Mouse (Mus musculus) stomach, embryonic 14.5 days (tissue): ENCODE data around the gene Rassf5. TPM values are rescaled to one million over a fixed set of nuclear protein-coding genes. Genes with fewer than 3 reads are reported as not detected.

ENCODE experiments used
- ATAC-seq: fragments of 200-750 bp; cut with Nextera tagmentation; 2 replicates; pipeline ENCODE4 v1.8.0; 2017; ENCODE audit warnings: low read depth, moderate TSS enrichment; ENCODE audit not compliant: insufficient number of reproducible peaks, insufficient read depth, low FRiP score
- H3K27ac ChIP-seq: fragments of 300-500 bp; sonication (generic); 2 replicates; pipeline ENCODE4 v1.5.1; 2014; ENCODE audit warnings: mild to moderate bottlenecking, low read length, moderate library complexity, mixed read lengths
- H3K27me3 ChIP-seq: fragments of 300-500 bp; sonication (generic); 2 replicates; pipeline ENCODE4 v1.6.1; 2014; ENCODE audit warnings: low read length, control low read depth, mixed read lengths; ENCODE audit not compliant: control insufficient read depth, insufficient read depth
- H3K36me3 ChIP-seq: fragments of 300-500 bp; sonication (generic); 2 replicates; pipeline ENCODE4 v1.6.1; 2014; ENCODE audit warnings: mild to moderate bottlenecking, control low read depth, low read length, moderate library complexity, mixed read lengths; ENCODE audit not compliant: control insufficient read depth, insufficient read depth
- H3K4me1 ChIP-seq: fragments of 300-500 bp; sonication (generic); 2 replicates; pipeline ENCODE4 v1.6.1; 2014; ENCODE audit warnings: low read length, control low read depth, mixed read lengths; ENCODE audit not compliant: control insufficient read depth, insufficient read depth
- H3K4me2 ChIP-seq: fragments of 300-500 bp; sonication (generic); replicated peaks from 2 replicates; pipeline ENCODE4 v1.6.1; 2014; ENCODE audit warnings: low read depth, low read length, control low read depth
- H3K4me3 ChIP-seq: fragments of 300-500 bp; sonication (generic); 2 replicates; pipeline ENCODE4 v1.5.1; 2014; ENCODE audit warnings: low read depth, low read length, control low read depth
- H3K9ac ChIP-seq: fragments of 300-500 bp; sonication (generic); replicated peaks from 2 replicates; pipeline ENCODE4 v1.6.1; 2014; ENCODE audit warnings: low read depth, mild to moderate bottlenecking, control low read depth, low read length, moderate library complexity, mixed read lengths
- H3K9me3 ChIP-seq: fragments of 300-500 bp; sonication (generic); 2 replicates; pipeline ENCODE4 v1.6.1; 2016; ENCODE audit warnings: low read depth, low read length, control low read depth; ENCODE audit not compliant: control insufficient read depth
- WGBS: fragments of 180-500 bp; shearing (Covaris S2); extraction: QIAGEN DNeasy Blood & Tissue Kit; methylation state at CpG from one replicate; pipeline ENCODE4 v1.1.7; 2014; 5-methylcytosine and 5-hydroxymethylcytosine counted together
- polyA plus RNA-seq: library from polyadenylated mRNA; unstranded; fragments of >200 nt; fragmentation: Nextera tagmentation; extraction: Ambion mirVana; gene quantifications from 2 replicates; pipeline ENCODE4 v1.2.1, GENCODE M21; 2014

The Rassf5 gene
- polyA plus RNA-seq: 3.6 and 3.8 TPM in 2 replicates

- Histone ChIP-seq H3K4me3 (peak within 1 kb of the TSS; percentile 71), H3K36me3 (no peaks in the 10 kb centered on the region), H3K4me2 (peak within 1 kb of the TSS; percentile 96), H3K9me3 (no peaks in the 10 kb centered on the region), H3K27me3 (peaks cover 3% of the 10 kb centered on the region; the same call in 1 of the 2 replicates), H3K27ac (0 out of 2 replicates have a peak within 1 kb of the TSS, but pooled peaks have one; percentile 15), H3K9ac (peak within 1 kb of the TSS; percentile 61), H3K4me1 (peaks cover 21% of the 10 kb centered on the region)
- WGBS: under 1% methylated on average over 60 of the region's 60 CpGs
- peak; percentile 66 for ATAC-seq
These were observed at the start of gene Rassf5 for GRCm38 (mm10) chr1:131245089-131245856. Rassf5 (minus strand) TSS chr1:131245258.

DNA sequence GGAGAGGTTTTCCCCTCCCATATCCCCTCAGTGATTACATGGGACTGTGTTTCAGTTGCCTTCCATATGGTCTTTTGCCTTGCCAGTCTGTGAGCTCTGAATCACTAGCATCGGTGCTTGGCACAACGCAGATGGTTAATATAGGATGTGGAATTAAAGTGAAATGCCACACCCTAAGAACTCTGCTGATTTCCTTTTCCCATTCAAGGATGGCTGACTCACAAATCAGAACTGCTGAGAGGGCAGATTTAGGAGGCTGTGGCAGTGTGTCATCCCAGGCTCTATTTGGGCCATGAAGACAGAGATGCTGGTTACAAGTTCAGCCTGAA is 48.8 kb upstream of the Rassf5 start:
- Histone ChIP-seq H3K4me3 (no peak overlapping the region), H3K9me3 (no peaks in the 10 kb centered on the region), H3K9ac (no peak overlapping the region), H3K4me1 (no peaks in the 10 kb centered on the region), H3K27me3 (no peaks in the 10 kb centered on the region), H3K36me3 (peaks cover 17% of the 10 kb centered on the region), H3K27ac (no peak overlapping the region), H3K4me2 (no peak overlapping the region)
- WGBS: 97% methylated on average over 2 of the region's 2 CpGs
- ATAC-seq: no peak

DNA sequence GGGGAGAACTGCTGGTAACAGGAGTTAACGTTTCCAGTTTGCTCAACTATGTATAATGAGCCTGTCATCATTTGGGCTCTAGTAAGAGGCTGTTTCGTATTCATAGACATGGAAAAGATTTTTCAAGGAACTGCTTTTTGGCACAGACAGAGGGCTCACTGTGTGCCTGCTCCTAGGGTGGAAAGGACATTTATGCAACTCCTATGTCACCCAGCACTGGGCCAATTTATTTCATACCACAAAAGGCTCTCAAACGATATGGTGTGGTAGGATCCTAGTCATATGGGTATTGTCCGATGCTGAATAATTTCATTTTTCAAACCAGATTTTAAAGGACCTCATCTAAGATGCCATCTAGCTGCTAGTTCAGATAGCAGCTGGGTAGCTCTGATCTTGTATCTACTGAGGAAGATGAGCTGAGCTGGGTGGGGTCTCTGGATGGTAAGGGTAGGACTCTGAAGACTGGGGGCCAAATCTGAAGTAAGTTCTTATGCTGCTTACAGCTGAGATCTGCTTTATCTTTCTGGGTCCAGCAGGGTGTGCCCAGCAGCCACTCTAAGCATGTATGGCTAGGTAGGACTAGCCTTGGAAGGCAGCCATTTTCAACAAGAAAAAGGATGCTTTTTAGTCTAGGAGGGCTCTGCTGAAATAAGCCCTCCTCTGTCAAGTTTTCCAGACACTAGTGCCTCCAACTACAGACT is 48.3 kb upstream of the Rassf5 start:
- ATAC-seq: no peak
- no peak overlapping the region for H3K4me2 ChIP-seq
- H3K9ac ChIP-seq: no peak overlapping the region
- no peak overlapping the region for H3K27ac ChIP-seq
- H3K9me3 ChIP-seq: no peaks in the 10 kb centered on the region
- 87% methylated on average over 4 of the region's 4 CpGs for WGBS
- H3K4me1 ChIP-seq: no peaks in the 10 kb centered on the region
- H3K36me3 ChIP-seq: peaks cover 18% of the 10 kb centered on the region
- no peaks in the 10 kb centered on the region for H3K27me3 ChIP-seq
- no peak overlapping the region for H3K4me3 ChIP-seq

DNA sequence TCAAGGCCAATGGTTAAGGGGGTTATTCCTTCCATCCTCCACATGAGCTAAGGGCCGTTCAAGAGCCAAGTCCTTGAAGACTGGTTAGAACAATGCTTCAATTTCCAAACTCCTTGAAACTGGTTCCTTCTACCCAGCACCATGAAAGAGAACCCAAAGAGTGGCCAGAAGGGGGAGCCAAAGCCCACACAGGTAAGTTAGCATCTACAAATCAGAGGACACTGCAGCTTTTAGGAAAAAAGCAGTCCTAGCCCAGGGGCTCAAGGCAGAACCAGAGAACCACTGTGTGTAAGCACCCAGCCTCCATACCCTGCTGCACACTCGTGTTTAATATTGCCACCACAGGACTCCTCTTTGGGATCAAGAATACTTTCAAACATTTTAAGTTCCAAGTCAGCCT is 45.6 kb upstream of the Rassf5 start:
- H3K27ac ChIP-seq: no peak overlapping the region
- no peak overlapping the region for H3K9ac ChIP-seq
- H3K9me3 ChIP-seq: no peaks in the 10 kb centered on the region
- no peaks in the 10 kb centered on the region for H3K4me1 ChIP-seq
- H3K4me3 ChIP-seq: no peak overlapping the region
- H3K4me2 ChIP-seq: no peak overlapping the region
- no peaks in the 10 kb centered on the region for H3K27me3 ChIP-seq
- WGBS: 40% methylated on average over 2 of the region's 2 CpGs
- peaks cover 15% of the 10 kb centered on the region for H3K36me3 ChIP-seq
- ATAC-seq: no peak

DNA sequence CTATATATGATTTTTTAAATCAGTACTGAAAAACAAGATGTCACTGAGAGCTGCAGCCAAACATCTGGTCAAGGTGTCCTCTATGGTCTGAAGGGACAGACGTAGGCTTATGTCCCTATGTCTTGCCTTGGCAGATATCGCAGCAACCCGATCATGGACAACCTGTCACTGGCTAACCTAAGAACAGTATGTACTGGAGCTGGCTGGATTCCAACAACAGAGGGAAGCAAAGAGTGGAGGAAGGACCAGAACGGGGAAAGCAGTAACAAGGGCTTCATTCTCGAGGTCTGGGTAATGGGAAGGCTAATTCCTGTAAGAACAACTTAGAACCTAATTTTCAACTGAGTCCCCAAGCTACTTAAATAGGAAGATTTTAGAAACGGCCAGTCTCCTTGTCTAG is 43.9 kb upstream of the Rassf5 start:
- Histone ChIP-seq H3K4me1 (no peaks in the 10 kb centered on the region), H3K36me3 (peaks cover 7% of the 10 kb centered on the region), H3K27ac (no peak overlapping the region), H3K9me3 (no peaks in the 10 kb centered on the region), H3K9ac (no peak overlapping the region), H3K27me3 (no peaks in the 10 kb centered on the region), H3K4me3 (no peak overlapping the region), H3K4me2 (no peak overlapping the region)
- no peak for ATAC-seq
- WGBS: 84% methylated on average over 6 of the region's 6 CpGs

- Histone ChIP-seq H3K4me2 (no peak overlapping the region), H3K9ac (no peak overlapping the region), H3K4me3 (no peak overlapping the region), H3K27ac (no peak overlapping the region), H3K27me3 (no peaks in the 10 kb centered on the region), H3K4me1 (no peaks in the 10 kb centered on the region), H3K36me3 (peaks cover 7% of the 10 kb centered on the region), H3K9me3 (no peaks in the 10 kb centered on the region)
- 67% methylated on average over 2 of the region's 2 CpGs for WGBS
- ATAC-seq: no peak
These were observed 42.2 kb upstream of the Rassf5 start for GRCm38 (mm10) chr1:131287267-131287666.

DNA sequence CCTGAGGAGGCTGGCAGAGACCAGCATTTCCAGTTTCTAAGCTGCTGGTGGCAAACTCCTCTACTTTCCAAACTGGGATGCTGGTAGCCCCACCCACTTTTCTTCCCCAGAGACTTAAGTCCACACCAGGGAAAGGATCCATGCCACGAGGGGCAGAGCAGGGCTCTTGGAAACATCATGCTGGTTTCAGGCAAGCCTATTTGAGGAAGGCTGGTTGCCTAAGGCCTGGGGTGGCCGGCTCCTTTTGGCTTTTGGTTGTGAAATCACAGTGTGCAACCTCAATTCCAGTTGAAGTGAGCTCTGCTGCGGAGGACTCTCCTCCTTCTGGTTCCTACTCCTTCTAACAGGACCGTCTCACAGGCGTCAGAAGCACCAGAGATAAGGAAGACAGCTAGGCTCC is 41.7 kb upstream of the Rassf5 start:
- Histone ChIP-seq H3K27me3 (no peaks in the 10 kb centered on the region), H3K4me3 (no peak overlapping the region), H3K9me3 (no peaks in the 10 kb centered on the region), H3K27ac (no peak overlapping the region), H3K4me1 (no peaks in the 10 kb centered on the region), H3K36me3 (peaks cover 7% of the 10 kb centered on the region), H3K9ac (no peak overlapping the region), H3K4me2 (no peak overlapping the region)
- ATAC-seq: no peak
- WGBS: 71% methylated on average over 5 of the region's 5 CpGs

GRCm38 (mm10) chr1:131284616-131285015 is 39.6 kb upstream of the Rassf5 start:
- Histone ChIP-seq H3K9me3 (no peaks in the 10 kb centered on the region), H3K4me3 (no peak overlapping the region), H3K27ac (no peak overlapping the region), H3K27me3 (no peaks in the 10 kb centered on the region), H3K9ac (no peak overlapping the region), H3K36me3 (peaks cover 7% of the 10 kb centered on the region), H3K4me1 (0 out of 2 replicates have a peak, but pooled peaks cover 5% of the 10 kb centered on the region), H3K4me2 (no peak overlapping the region)
- WGBS: 64% methylated on average over 4 of the region's 4 CpGs
- ATAC-seq: no peak
